Mouse (Mus musculus): Measurements from ENCODE around the gene Map2. TPM values are rescaled to one million over a fixed set of nuclear protein-coding genes. Genes with fewer than 3 reads are reported as not detected.

Map2 gene
- polyA plus RNA-seq, 1 experiment from 2014 or later, result 309 TPM

GRCm38 (mm10) chr1:66192891-66193290, 17.8 kb downstream of the Map2 start:
- 71% methylated on average over 2 of the region's 2 CpGs for WGBS
- Histone ChIP-seq H3K9me3 (ENCODE audit: control insufficient read depth, low read length) (no peaks in the 10 kb centered on the region), H3K36me3 (ENCODE audit: control insufficient read depth, insufficient read depth, low read length) (no peaks in the 10 kb centered on the region), H3K4me2 (ENCODE audit: low read length) (no peak overlapping the region), H3K4me3 (ENCODE audit: low read length) (no peak overlapping the region), H3K27me3 (replicated peaks; ENCODE audit: control insufficient read depth, insufficient read depth, low read length) (no peaks in the 10 kb centered on the region), H3K27ac (ENCODE audit: low read depth, low read length) (no peak overlapping the region), H3K9ac (ENCODE audit: low read depth, low read length) (no peak overlapping the region), H3K4me1 (ENCODE audit: control insufficient read depth, insufficient read depth, low read depth, low read length) (peaks cover 6% of the 10 kb centered on the region; the same call in 1 of the 2 replicates)
- ATAC-seq, result no peak

- Histone ChIP-seq H3K9me3 (ENCODE audit: control insufficient read depth, low read length) (no peaks in the 10 kb centered on the region), H3K9ac (ENCODE audit: low read depth, low read length) (no peak overlapping the region), H3K36me3 (ENCODE audit: control insufficient read depth, insufficient read depth, low read length) (no peaks in the 10 kb centered on the region), H3K4me1 (ENCODE audit: control insufficient read depth, insufficient read depth, low read depth, low read length) (peaks cover 6% of the 10 kb centered on the region; the same call in 1 of the 2 replicates), H3K27me3 (replicated peaks; ENCODE audit: control insufficient read depth, insufficient read depth, low read length) (no peaks in the 10 kb centered on the region), H3K27ac (ENCODE audit: low read depth, low read length) (no peak overlapping the region), H3K4me3 (ENCODE audit: low read length) (no peak overlapping the region), H3K4me2 (ENCODE audit: low read length) (no peak overlapping the region)
- ATAC-seq, result peak; percentile 80
- 30% methylated on average over 13 of the region's 13 CpGs for whole genome bisulfite sequencing
These were observed 20.1 kb downstream of the Map2 start for GRCm38 (mm10) chr1:66195040-66195726.

- H3K4me3 ChIP-seq (ENCODE audit: low read length), result no peak overlapping the region
- no peak overlapping the region for H3K27ac ChIP-seq (ENCODE audit: low read depth, low read length)
- 94% methylated on average over 4 of the region's 4 CpGs for WGBS
- no peaks in the 10 kb centered on the region for H3K9me3 ChIP-seq (ENCODE audit: control insufficient read depth, low read length)
- H3K36me3 ChIP-seq (ENCODE audit: control insufficient read depth, insufficient read depth, low read length), result no peaks in the 10 kb centered on the region
- no peaks in the 10 kb centered on the region for H3K27me3 ChIP-seq (replicated peaks; ENCODE audit: control insufficient read depth, insufficient read depth, low read length)
- H3K9ac ChIP-seq (ENCODE audit: low read depth, low read length), result no peak overlapping the region
- no peak for ATAC-seq
- peaks cover 6% of the 10 kb centered on the region; the same call in 1 of the 2 replicates for H3K4me1 ChIP-seq (ENCODE audit: control insufficient read depth, insufficient read depth, low read depth, low read length)
- no peak overlapping the region for H3K4me2 ChIP-seq (ENCODE audit: low read length)
These were observed 21.2 kb downstream of the Map2 start for GRCm38 (mm10) chr1:66196240-66196639.

GRCm38 (mm10) chr1:66196716-66197115, 21.6 kb downstream of the Map2 start:
- WGBS, result 92% methylated on average over 4 of the region's 4 CpGs
- Histone ChIP-seq H3K4me1 (ENCODE audit: control insufficient read depth, insufficient read depth, low read depth, low read length) (peaks cover 6% of the 10 kb centered on the region; the same call in 1 of the 2 replicates), H3K36me3 (ENCODE audit: control insufficient read depth, insufficient read depth, low read length) (no peaks in the 10 kb centered on the region), H3K9ac (ENCODE audit: low read depth, low read length) (no peak overlapping the region), H3K27ac (ENCODE audit: low read depth, low read length) (no peak overlapping the region), H3K4me3 (ENCODE audit: low read length) (no peak overlapping the region), H3K9me3 (ENCODE audit: control insufficient read depth, low read length) (no peaks in the 10 kb centered on the region), H3K27me3 (replicated peaks; ENCODE audit: control insufficient read depth, insufficient read depth, low read length) (no peaks in the 10 kb centered on the region), H3K4me2 (ENCODE audit: low read length) (no peak overlapping the region)
- ATAC-seq, result no peak

GRCm38 (mm10) chr1:66205517-66205916, 30.4 kb downstream of the Map2 start:
- Histone ChIP-seq H3K27ac (ENCODE audit: low read depth, low read length) (no peak overlapping the region), H3K4me3 (ENCODE audit: low read length) (no peak overlapping the region), H3K27me3 (replicated peaks; ENCODE audit: control insufficient read depth, insufficient read depth, low read length) (no peaks in the 10 kb centered on the region), H3K4me1 (ENCODE audit: control insufficient read depth, insufficient read depth, low read depth, low read length) (0 out of 2 replicates have a peak, but pooled peaks cover under 1% of the 10 kb centered on the region), H3K9me3 (ENCODE audit: control insufficient read depth, low read length) (no peaks in the 10 kb centered on the region), H3K9ac (ENCODE audit: low read depth, low read length) (no peak overlapping the region), H3K4me2 (ENCODE audit: low read length) (no peak overlapping the region), H3K36me3 (ENCODE audit: control insufficient read depth, insufficient read depth, low read length) (peaks cover 2% of the 10 kb centered on the region; the same call in 1 of the 2 replicates)
- 0 out of 2 replicates have a peak, but pooled peaks have one; percentile 16 for ATAC-seq
- WGBS, result 81% methylated on average over 2 of the region's 2 CpGs

GRCm38 (mm10) chr1:66206904-66207303, 31.8 kb downstream of the Map2 start:
- WGBS, result 39% methylated on average over 3 of the region's 3 CpGs
- H3K27ac ChIP-seq (ENCODE audit: low read depth, low read length), result no peak overlapping the region
- no peaks in the 10 kb centered on the region for H3K9me3 ChIP-seq (ENCODE audit: control insufficient read depth, low read length)
- H3K4me3 ChIP-seq (ENCODE audit: low read length), result no peak overlapping the region
- H3K36me3 ChIP-seq (ENCODE audit: control insufficient read depth, insufficient read depth, low read length), result peaks cover 2% of the 10 kb centered on the region; the same call in 1 of the 2 replicates
- H3K4me1 ChIP-seq (ENCODE audit: control insufficient read depth, insufficient read depth, low read depth, low read length), result peaks cover 11% of the 10 kb centered on the region
- H3K9ac ChIP-seq (ENCODE audit: low read depth, low read length), result no peak overlapping the region
- ATAC-seq, result no peak
- no peak overlapping the region for H3K4me2 ChIP-seq (ENCODE audit: low read length)
- H3K27me3 ChIP-seq (replicated peaks; ENCODE audit: control insufficient read depth, insufficient read depth, low read length), result no peaks in the 10 kb centered on the region

GRCm38 (mm10) chr1:66211074-66211791, 36.2 kb downstream of the Map2 start:
- Histone ChIP-seq H3K9ac (ENCODE audit: low read depth, low read length) (no peak overlapping the region), H3K27me3 (replicated peaks; ENCODE audit: control insufficient read depth, insufficient read depth, low read length) (no peaks in the 10 kb centered on the region), H3K27ac (ENCODE audit: low read depth, low read length) (no peak overlapping the region), H3K4me1 (ENCODE audit: control insufficient read depth, insufficient read depth, low read depth, low read length) (peaks cover 13% of the 10 kb centered on the region), H3K9me3 (ENCODE audit: control insufficient read depth, low read length) (no peaks in the 10 kb centered on the region), H3K36me3 (ENCODE audit: control insufficient read depth, insufficient read depth, low read length) (peaks cover 2% of the 10 kb centered on the region; the same call in 1 of the 2 replicates), H3K4me2 (ENCODE audit: low read length) (no peak overlapping the region), H3K4me3 (ENCODE audit: low read length) (no peak overlapping the region)
- peak; percentile 27; the same call in 1 of the 2 replicates for ATAC-seq
- 54% methylated on average over 7 of the region's 7 CpGs for WGBS

GRCm38 (mm10) chr1:66221497-66221896, 46.4 kb downstream of the Map2 start:
- no peak overlapping the region for H3K4me2 ChIP-seq (ENCODE audit: low read length)
- H3K36me3 ChIP-seq (ENCODE audit: control insufficient read depth, insufficient read depth, low read length), result no peaks in the 10 kb centered on the region
- peaks cover 17% of the 10 kb centered on the region for H3K4me1 ChIP-seq (ENCODE audit: control insufficient read depth, insufficient read depth, low read depth, low read length)
- H3K9ac ChIP-seq (ENCODE audit: low read depth, low read length), result no peak overlapping the region
- H3K27me3 ChIP-seq (replicated peaks; ENCODE audit: control insufficient read depth, insufficient read depth, low read length), result no peaks in the 10 kb centered on the region
- no peaks in the 10 kb centered on the region for H3K9me3 ChIP-seq (ENCODE audit: control insufficient read depth, low read length)
- ATAC-seq, result peak; percentile 76
- WGBS, result 27% methylated on average over 4 of the region's 4 CpGs
- no peak overlapping the region for H3K27ac ChIP-seq (ENCODE audit: low read depth, low read length)
- H3K4me3 ChIP-seq (ENCODE audit: low read length), result no peak overlapping the region

- no peak for ATAC-seq
- Histone ChIP-seq H3K27ac (ENCODE audit: low read depth, low read length) (no peak overlapping the region; the same call in 1 of the 2 replicates), H3K9me3 (ENCODE audit: control insufficient read depth, low read length) (no peaks in the 10 kb centered on the region), H3K4me2 (ENCODE audit: low read length) (no peak overlapping the region), H3K9ac (ENCODE audit: low read depth, low read length) (no peak overlapping the region), H3K4me1 (ENCODE audit: control insufficient read depth, insufficient read depth, low read depth, low read length) (peaks cover 29% of the 10 kb centered on the region), H3K4me3 (ENCODE audit: low read length) (no peak overlapping the region), H3K36me3 (ENCODE audit: control insufficient read depth, insufficient read depth, low read length) (no peaks in the 10 kb centered on the region), H3K27me3 (replicated peaks; ENCODE audit: control insufficient read depth, insufficient read depth, low read length) (no peaks in the 10 kb centered on the region)
- WGBS, result 15% methylated on average over 1 of the region's 1 CpGs
These were observed 48.3 kb downstream of the Map2 start for GRCm38 (mm10) chr1:66223331-66223730.

Measured in hindbrain, embryonic 16.5 days (tissue).